Mouse (Mus musculus): Measurements from ENCODE around the gene Myo19.

DNA sequence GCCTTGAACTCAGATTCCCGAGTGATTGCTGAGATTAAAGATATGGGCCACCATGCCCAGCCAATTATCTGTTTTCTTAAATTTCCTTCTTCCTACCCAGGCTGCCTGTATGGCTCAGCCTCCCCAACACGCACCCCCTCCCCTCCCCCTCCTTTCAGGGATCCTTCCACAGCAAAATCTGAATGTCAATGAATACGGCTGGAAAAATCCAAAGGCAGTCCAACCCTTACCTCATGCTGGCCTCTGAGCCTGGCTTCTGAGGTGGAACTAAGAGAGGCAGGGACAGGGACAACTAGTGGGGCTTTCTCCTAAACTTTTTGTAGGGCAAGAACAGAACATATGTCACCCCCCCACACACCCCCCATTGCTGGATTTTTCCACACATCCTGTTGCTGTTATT lies 68.2 kb downstream of the Myo19 start:
- no peak for TF ChIP-seq POLR2A (IDR thresholded peaks at IDR 0.05; ENCODE audit: control insufficient read depth, extremely low read depth, insufficient read depth, low read length, poor library complexity)
- no peak for TF ChIP-seq CTCF (IDR thresholded peaks at IDR 0.05; ENCODE audit: borderline replicate concordance, control insufficient read depth, extremely low read depth, insufficient read depth, low read length, poor library complexity)

All from thymus, adult 2 months (tissue).